Mouse (Mus musculus): Measurements from ENCODE around the gene Hecw1. TPM values are rescaled to one million over a fixed set of nuclear protein-coding genes. Genes with fewer than 3 reads are reported as not detected.
A peak's percentile ranks its signal among the peaks of the same experiment; 100 is the strongest.

The Hecw1 gene
- 0.11 and 0.42 TPM in 2 replicates for polyA plus RNA-seq (2016; fragmentation: Nextera tagmentation; extraction: Ambion mirVana)

- DNase-seq (ENCODE audit: low spot score) = no peak
- Histone ChIP-seq H3K36me3 (no peaks in the 10 kb centered on the region), H3K9me3 (no peaks in the 10 kb centered on the region), H3K27me3 (ENCODE audit: insufficient read depth, poor library complexity, severe bottlenecking) (peaks cover 38% of the 10 kb centered on the region), H3K27ac (peak within 1 kb of the TSS; percentile 53; the same call in 1 of the 2 replicates), H3K4me1 (peaks cover 14% of the 10 kb centered on the region), H3K4me3 (peak within 1 kb of the TSS; percentile 66)
- WGBS = 3% methylated on average over 15 of the region's 15 CpGs
Observed at GRCm38 (mm10) chr13:14522906-14523269, at the start of gene Hecw1. Gene Hecw1, minus strand, starts transcription at chr13:14523228.

GRCm38 (mm10) chr13:14561336-14561735 lies 38.3 kb upstream of the Hecw1 start:
- Histone ChIP-seq H3K27me3 (ENCODE audit: insufficient read depth, poor library complexity, severe bottlenecking) (no peaks in the 10 kb centered on the region), H3K4me3 (no peak overlapping the region), H3K36me3 (no peaks in the 10 kb centered on the region), H3K4me1 (no peaks in the 10 kb centered on the region), H3K27ac (no peak overlapping the region), H3K9me3 (no peaks in the 10 kb centered on the region)
- 83% methylated on average over 1 of the region's 1 CpGs for WGBS
- no peak for DNase-seq (ENCODE audit: low spot score)

DNA sequence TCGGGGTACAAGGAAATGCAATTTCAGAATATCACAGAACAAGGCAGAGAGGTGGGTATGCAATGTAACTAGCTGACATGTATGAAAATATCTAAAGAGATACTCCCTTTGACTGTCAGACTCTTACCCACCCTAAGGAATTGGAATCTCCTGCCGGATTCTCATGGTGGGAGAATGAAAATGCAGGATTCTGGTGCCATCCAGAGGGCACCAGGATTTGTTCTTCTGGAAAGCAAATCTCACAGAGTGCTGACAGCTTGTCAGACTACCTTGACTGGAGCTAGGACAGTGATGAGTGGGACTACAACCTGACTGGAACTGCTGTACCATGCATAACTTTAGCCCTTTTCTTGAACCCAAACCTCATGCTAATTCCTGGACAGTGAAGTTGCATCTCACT lies 29.6 kb upstream of the Hecw1 start:
- no peak for DNase-seq (ENCODE audit: low spot score)
- Histone ChIP-seq H3K27ac (no peak overlapping the region), H3K4me1 (no peaks in the 10 kb centered on the region), H3K36me3 (no peaks in the 10 kb centered on the region), H3K9me3 (no peaks in the 10 kb centered on the region), H3K27me3 (ENCODE audit: insufficient read depth, poor library complexity, severe bottlenecking) (no peaks in the 10 kb centered on the region), H3K4me3 (no peak overlapping the region)
- WGBS = 68% methylated on average over 2 of the region's 2 CpGs

DNA sequence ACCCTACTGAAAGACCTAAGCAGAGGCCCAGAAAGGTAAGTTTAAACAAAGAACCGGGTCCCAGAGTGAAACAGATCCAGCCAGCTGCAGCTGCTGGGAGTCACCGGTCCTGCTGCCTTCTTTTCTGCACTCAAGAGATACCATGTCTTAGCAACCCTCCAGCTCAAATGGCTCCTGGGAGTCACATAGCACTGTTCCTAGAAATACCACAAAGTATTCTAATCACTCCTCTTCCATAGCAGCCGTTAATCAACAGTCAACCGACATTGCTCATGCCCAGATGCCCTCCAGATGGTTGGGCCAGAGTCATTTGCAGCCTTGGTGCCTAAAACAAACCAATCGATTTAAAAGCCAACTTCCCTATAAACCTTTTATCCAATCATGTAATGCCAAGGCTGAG lies 19.8 kb upstream of the Hecw1 start:
- WGBS = 77% methylated on average over 5 of the region's 5 CpGs
- H3K9me3 ChIP-seq = no peaks in the 10 kb centered on the region

GRCm38 (mm10) chr13:14522128-14522905 lies 711 bp downstream of the Hecw1 start:
- no peaks in the 10 kb centered on the region for H3K9me3 ChIP-seq
- H3K4me1 ChIP-seq = peaks cover 14% of the 10 kb centered on the region
- peaks cover 38% of the 10 kb centered on the region for H3K27me3 ChIP-seq (ENCODE audit: insufficient read depth, poor library complexity, severe bottlenecking)
- no peaks in the 10 kb centered on the region for H3K36me3 ChIP-seq
- 2% methylated on average over 38 of the region's 38 CpGs for WGBS
- peak overlapping the region; percentile 53; the same call in 1 of the 2 replicates for H3K27ac ChIP-seq
- peak overlapping the region; percentile 66 for H3K4me3 ChIP-seq
- DNase-seq (ENCODE audit: low spot score) = no peak

More for the DNA sequence above, 19.8 kb upstream of the Hecw1 start:
- H3K4me1 ChIP-seq = no peaks in the 10 kb centered on the region
- H3K4me3 ChIP-seq = no peak overlapping the region
- no peak overlapping the region for H3K27ac ChIP-seq
- H3K36me3 ChIP-seq = no peaks in the 10 kb centered on the region
- DNase-seq (ENCODE audit: low spot score) = no peak
- no peaks in the 10 kb centered on the region for H3K27me3 ChIP-seq (ENCODE audit: insufficient read depth, poor library complexity, severe bottlenecking)

DNA sequence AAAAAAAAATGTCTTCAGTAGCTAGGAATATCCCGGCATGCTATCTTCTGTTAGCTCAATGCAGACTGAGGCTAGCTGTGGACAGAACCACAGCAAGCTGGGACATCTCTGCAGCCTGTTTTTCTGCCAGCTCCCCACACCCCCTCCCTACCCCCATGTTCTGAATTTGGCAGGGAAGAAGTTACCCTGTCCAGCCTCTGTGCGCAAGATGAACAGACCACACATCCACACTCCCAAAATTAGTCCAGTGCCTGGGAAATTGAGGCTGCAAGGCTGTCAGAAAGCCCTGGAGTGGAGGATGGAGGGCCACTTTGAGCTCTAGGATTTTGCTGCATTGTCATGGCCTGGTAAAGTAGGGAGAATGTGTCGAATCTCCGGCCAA lies 1.3 kb downstream of the Hecw1 start:
- Histone ChIP-seq H3K9me3 (no peaks in the 10 kb centered on the region), H3K36me3 (no peaks in the 10 kb centered on the region), H3K4me1 (peaks cover 14% of the 10 kb centered on the region), H3K27me3 (ENCODE audit: insufficient read depth, poor library complexity, severe bottlenecking) (peaks cover 38% of the 10 kb centered on the region), H3K27ac (no peak overlapping the region), H3K4me3 (peak overlapping the region; percentile 66)
- 26% methylated on average over 4 of the region's 4 CpGs for WGBS
- DNase-seq (ENCODE audit: low spot score) = no peak

DNA sequence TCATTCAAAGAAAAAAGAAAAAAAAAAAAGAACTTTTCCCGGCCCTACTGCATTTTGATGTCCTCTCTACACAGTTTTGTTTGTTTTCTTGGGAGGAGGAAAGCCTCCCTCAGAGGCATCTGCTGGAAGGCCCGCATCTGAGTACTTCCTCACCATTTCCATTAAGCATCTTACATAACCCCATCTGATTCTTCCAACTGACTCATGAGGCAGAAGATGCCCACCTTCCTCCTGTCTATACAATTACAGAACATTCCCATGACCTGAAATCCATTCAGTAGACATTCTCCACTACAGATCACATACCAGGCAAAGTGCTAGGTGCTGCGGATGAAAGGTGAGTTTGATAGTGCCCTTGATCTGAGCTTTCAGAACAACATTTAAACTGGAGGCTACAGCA lies 3.4 kb downstream of the Hecw1 start:
- WGBS = 73% methylated on average over 3 of the region's 3 CpGs
- Histone ChIP-seq H3K9me3 (no peaks in the 10 kb centered on the region), H3K36me3 (no peaks in the 10 kb centered on the region), H3K27ac (no peak overlapping the region), H3K4me3 (no peak overlapping the region), H3K27me3 (ENCODE audit: insufficient read depth, poor library complexity, severe bottlenecking) (peaks cover 32% of the 10 kb centered on the region), H3K4me1 (peaks cover 14% of the 10 kb centered on the region)
- DNase-seq (ENCODE audit: low spot score) = no peak

GRCm38 (mm10) chr13:14517478-14517877 lies 5.5 kb downstream of the Hecw1 start:
- WGBS = 79% methylated on average over 3 of the region's 3 CpGs
- no peak for DNase-seq (ENCODE audit: low spot score)

GRCm38 (mm10) chr13:14515106-14515505 lies 7.9 kb downstream of the Hecw1 start:
- Histone ChIP-seq H3K27me3 (ENCODE audit: insufficient read depth, poor library complexity, severe bottlenecking) (no peaks in the 10 kb centered on the region), H3K9me3 (no peaks in the 10 kb centered on the region), H3K27ac (no peak overlapping the region), H3K4me1 (no peaks in the 10 kb centered on the region), H3K36me3 (no peaks in the 10 kb centered on the region), H3K4me3 (no peak overlapping the region)
- 48% methylated on average over 2 of the region's 2 CpGs for WGBS
- no peak for DNase-seq (ENCODE audit: low spot score)

More at GRCm38 (mm10) chr13:14517478-14517877, 5.5 kb downstream of the Hecw1 start:
- no peak overlapping the region for H3K27ac ChIP-seq
- peaks cover 8% of the 10 kb centered on the region for H3K4me1 ChIP-seq
- no peaks in the 10 kb centered on the region for H3K36me3 ChIP-seq
- H3K27me3 ChIP-seq (ENCODE audit: insufficient read depth, poor library complexity, severe bottlenecking) = peaks cover 15% of the 10 kb centered on the region
- no peak overlapping the region for H3K4me3 ChIP-seq
- H3K9me3 ChIP-seq = no peaks in the 10 kb centered on the region

- Histone ChIP-seq H3K27ac (no peak overlapping the region), H3K27me3 (ENCODE audit: insufficient read depth, poor library complexity, severe bottlenecking) (no peaks in the 10 kb centered on the region), H3K36me3 (no peaks in the 10 kb centered on the region), H3K9me3 (no peaks in the 10 kb centered on the region), H3K4me3 (no peak overlapping the region), H3K4me1 (no peaks in the 10 kb centered on the region)
- no peak for DNase-seq (ENCODE audit: low spot score)
Observed at GRCm38 (mm10) chr13:14513934-14514333, 9.1 kb downstream of the Hecw1 start.

- no peak overlapping the region for H3K4me3 ChIP-seq
- H3K9me3 ChIP-seq = no peaks in the 10 kb centered on the region
- WGBS = 73% methylated on average over 5 of the region's 5 CpGs
- H3K27me3 ChIP-seq (ENCODE audit: insufficient read depth, poor library complexity, severe bottlenecking) = no peaks in the 10 kb centered on the region
- no peak for DNase-seq (ENCODE audit: low spot score)
- H3K4me1 ChIP-seq = no peaks in the 10 kb centered on the region
- H3K27ac ChIP-seq = no peak overlapping the region
- no peaks in the 10 kb centered on the region for H3K36me3 ChIP-seq
Observed at GRCm38 (mm10) chr13:14506765-14507164, 16.3 kb downstream of the Hecw1 start.

- 45% methylated on average over 1 of the region's 1 CpGs for WGBS
- H3K4me3 ChIP-seq = no peak overlapping the region
- no peaks in the 10 kb centered on the region for H3K27me3 ChIP-seq (ENCODE audit: insufficient read depth, poor library complexity, severe bottlenecking)
- DNase-seq (ENCODE audit: low spot score) = no peak
- H3K36me3 ChIP-seq = no peaks in the 10 kb centered on the region
- no peaks in the 10 kb centered on the region for H3K9me3 ChIP-seq
- no peaks in the 10 kb centered on the region for H3K4me1 ChIP-seq
- H3K27ac ChIP-seq = no peak overlapping the region
Observed at GRCm38 (mm10) chr13:14500251-14500650, 22.8 kb downstream of the Hecw1 start.

DNA sequence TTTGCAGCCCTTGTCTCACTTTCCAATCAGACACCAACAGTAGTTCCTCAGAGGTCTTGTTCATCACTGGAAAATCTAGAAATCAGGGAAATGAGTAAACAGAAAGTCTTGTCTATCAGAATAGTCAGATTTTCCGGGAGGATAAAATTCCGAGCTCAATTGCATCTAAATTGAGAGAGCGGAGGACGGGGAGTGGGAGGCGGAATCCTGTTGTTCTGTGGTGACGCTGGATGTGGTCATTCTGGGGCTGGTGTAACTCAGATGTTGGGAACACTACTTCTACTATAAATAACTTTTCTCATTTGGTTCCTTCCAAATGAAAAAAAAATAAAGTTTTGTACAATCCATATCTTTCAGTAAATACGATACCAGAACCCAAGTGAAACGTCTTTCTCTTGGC lies 24.2 kb downstream of the Hecw1 start:
- Histone ChIP-seq H3K9me3 (no peaks in the 10 kb centered on the region), H3K4me3 (no peak overlapping the region), H3K27ac (no peak overlapping the region), H3K4me1 (no peaks in the 10 kb centered on the region), H3K27me3 (ENCODE audit: insufficient read depth, poor library complexity, severe bottlenecking) (no peaks in the 10 kb centered on the region), H3K36me3 (no peaks in the 10 kb centered on the region)
- DNase-seq (ENCODE audit: low spot score) = no peak
- WGBS = 85% methylated on average over 8 of the region's 8 CpGs

GRCm38 (mm10) chr13:14496954-14497353 lies 26.1 kb downstream of the Hecw1 start:
- no peaks in the 10 kb centered on the region for H3K36me3 ChIP-seq
- H3K4me3 ChIP-seq = no peak overlapping the region
- H3K27ac ChIP-seq = no peak overlapping the region
- H3K27me3 ChIP-seq (ENCODE audit: insufficient read depth, poor library complexity, severe bottlenecking) = no peaks in the 10 kb centered on the region
- WGBS = 72% methylated on average over 2 of the region's 2 CpGs
- no peaks in the 10 kb centered on the region for H3K4me1 ChIP-seq
- no peak for DNase-seq (ENCODE audit: low spot score)
- no peaks in the 10 kb centered on the region for H3K9me3 ChIP-seq

Measured in heart, embryonic 10.5 days (tissue).